Mouse (Mus musculus): ENCODE measurements at regions not wholly inside any gene's neighbourhood (a gene's known extent, or its start where the extent isn't known, plus 50 kb on each side); places are given as distances from the start of the nearest gene placed in this dataset.

GRCm38 (mm10) chr16:93192651-93193173 is 366.8 kb upstream of the Runx1 start:
- no peak for DNase-seq (ENCODE audit: low spot score in 2 of 2)

GRCm38 (mm10) chr16:93191174-93191573 is 365.2 kb upstream of the Runx1 start:
- DNase-seq (ENCODE audit: low spot score in 2 of 2), result no peak

GRCm38 (mm10) chr16:93190301-93190700 is 364.4 kb upstream of the Runx1 start:
- no peak for DNase-seq (ENCODE audit: low spot score in 2 of 2)

- DNase-seq (ENCODE audit: low spot score in 2 of 2), result no peak
Measured at GRCm38 (mm10) chr16:93189875-93190274, 363.9 kb upstream of the Runx1 start.

- no peak for DNase-seq (ENCODE audit: low spot score in 2 of 2)
Measured at GRCm38 (mm10) chr16:93189412-93189811, 363.5 kb upstream of the Runx1 start.

- DNase-seq (ENCODE audit: low spot score in 2 of 2), result no peak
Measured at GRCm38 (mm10) chr16:93186554-93186953, 360.6 kb upstream of the Runx1 start.

- DNase-seq (ENCODE audit: low spot score in 2 of 2), result no peak
Measured at GRCm38 (mm10) chr16:93182656-93183055, 356.7 kb upstream of the Runx1 start.

GRCm38 (mm10) chr16:93181497-93181896 is 355.5 kb upstream of the Runx1 start:
- DNase-seq (ENCODE audit: low spot score in 2 of 2), result no peak

- no peak for DNase-seq (ENCODE audit: low spot score in 2 of 2)
Measured at GRCm38 (mm10) chr16:93180213-93180612, 354.3 kb upstream of the Runx1 start.

- DNase-seq (ENCODE audit: low spot score in 2 of 2), result no peak
Measured at GRCm38 (mm10) chr16:93166667-93167066, 340.7 kb upstream of the Runx1 start.

GRCm38 (mm10) chr16:93158526-93159226 is 332.7 kb upstream of the Runx1 start:
- no peak for DNase-seq (ENCODE audit: low spot score in 2 of 2)

- DNase-seq (ENCODE audit: low spot score in 2 of 2), result no peak
Measured at GRCm38 (mm10) chr16:93153545-93154329, 327.8 kb upstream of the Runx1 start.

GRCm38 (mm10) chr16:93152765-93153489 is 327.0 kb upstream of the Runx1 start:
- DNase-seq (ENCODE audit: low spot score in 2 of 2), result no peak

GRCm38 (mm10) chr16:93152057-93152456 is 326.1 kb upstream of the Runx1 start:
- no peak for DNase-seq (ENCODE audit: low spot score in 2 of 2)

GRCm38 (mm10) chr16:93151652-93152051 is 325.7 kb upstream of the Runx1 start:
- DNase-seq (ENCODE audit: low spot score in 2 of 2), result no peak

GRCm38 (mm10) chr16:93150451-93150850 is 324.5 kb upstream of the Runx1 start:
- no peak for DNase-seq (ENCODE audit: low spot score in 2 of 2)

GRCm38 (mm10) chr16:93147525-93148222 is 321.7 kb upstream of the Runx1 start:
- no peak for DNase-seq (ENCODE audit: low spot score in 2 of 2)

- no peak for DNase-seq (ENCODE audit: low spot score in 2 of 2)
Measured at GRCm38 (mm10) chr16:93146812-93147211, 320.9 kb upstream of the Runx1 start.

- no peak for DNase-seq (ENCODE audit: low spot score in 2 of 2)
Measured at GRCm38 (mm10) chr16:93145617-93146016, 319.7 kb upstream of the Runx1 start.

- DNase-seq (ENCODE audit: low spot score in 2 of 2), result no peak
Measured at GRCm38 (mm10) chr16:93144033-93144432, 318.1 kb upstream of the Runx1 start.

- no peak for DNase-seq (ENCODE audit: low spot score in 2 of 2)
Measured at GRCm38 (mm10) chr16:93143164-93143563, 317.2 kb upstream of the Runx1 start.

- no peak for DNase-seq (ENCODE audit: low spot score in 2 of 2)
Measured at GRCm38 (mm10) chr16:93141967-93142366, 316.0 kb upstream of the Runx1 start.
